29 mouse cellular contexts compared by ENCODE assay signal in the genomic region with DNA sequence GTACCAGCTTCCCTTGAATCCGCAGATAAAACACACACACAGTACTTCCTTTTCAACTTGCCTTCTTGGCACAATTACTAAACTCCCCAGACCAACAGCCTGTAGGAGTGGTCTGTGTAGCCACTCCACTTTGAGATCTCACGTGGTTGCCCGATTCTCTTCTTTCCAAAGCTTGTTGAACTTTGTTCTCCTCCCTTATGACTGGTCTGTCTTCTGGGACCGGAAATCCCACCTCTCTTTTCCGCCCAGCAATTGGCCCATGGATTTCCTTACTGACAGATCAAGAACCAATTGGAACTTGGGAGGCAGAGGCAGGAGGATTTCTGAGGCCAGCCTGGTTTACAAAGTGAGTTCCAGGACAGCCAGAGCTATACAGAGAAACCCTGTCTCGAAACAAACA. TPM values are rescaled to one million over a fixed set of nuclear protein-coding genes. Genes with fewer than 3 reads are reported as not detected.
DNase-seq lines count a peak whose midpoint lies in the region; ATAC-seq and TF ChIP-seq lines count a peak whose summit lies in the region.
"Had no signal": no experiment of that assay in that cellular context is flagged by ENCODE, and none has a peak within 500 bp of the region (broad histone marks: within the 10 kb centered on the region; RNA-seq: fewer than 3 reads in every experiment).

No protein-coding gene starts in this region.

- no peaks in the 10 kb centered on the region for H3K36me3 ChIP-seq in kidney, embryonic 16.5 days (ENCODE audit: insufficient read depth, low read length)
- H3K36me3 ChIP-seq in testis, adult 2 months (ENCODE audit: control insufficient read depth, insufficient read depth, low read length): no peaks in the 10 kb centered on the region
- H3K36me3 ChIP-seq: embryonic facial prominence, embryonic 13.5 days; forebrain, embryonic 12.5 days; heart, embryonic 10.5 days; hindbrain, embryonic 15.5 days; limb, embryonic 12.5 days; liver, embryonic 13.5 days; neural tube, embryonic 12.5 days had no signal

- no peak for TF ChIP-seq CTCF in testis, adult 2 months (IDR thresholded peaks at IDR 0.05; ENCODE audit: control insufficient read depth, insufficient read depth, insufficient replicate concordance, low read depth, low read length)

- TF ChIP-seq POLR2A in testis, adult 2 months (IDR thresholded peaks at IDR 0.05; ENCODE audit: control insufficient read depth, low read depth, low read length): no peak

- no peak overlapping the region for H3K27ac ChIP-seq in kidney, embryonic 16.5 days (ENCODE audit: low read length)
- H3K27ac ChIP-seq in testis, adult 2 months (ENCODE audit: control insufficient read depth, insufficient read depth, low read depth, low read length): no peak overlapping the region
- H3K27ac ChIP-seq: embryonic facial prominence, embryonic 13.5 days; forebrain, embryonic 12.5 days; gastrocnemius, adult 2 months; heart, embryonic 10.5 days; hindbrain, embryonic 15.5 days; layer of hippocampus, adult 2 months; limb, embryonic 12.5 days; liver, embryonic 13.5 days; neural tube, embryonic 12.5 days had no signal

- H3K9me3 ChIP-seq in kidney, embryonic 16.5 days (ENCODE audit: low read length): no peaks in the 10 kb centered on the region
- H3K9me3 ChIP-seq: embryonic facial prominence, embryonic 13.5 days; forebrain, embryonic 12.5 days; heart, embryonic 10.5 days; hindbrain, embryonic 15.5 days; limb, embryonic 12.5 days; liver, embryonic 13.5 days; megakaryocyte, embryonic 14.5 days; neural tube, embryonic 12.5 days had no signal

- peak; percentile 21 for DNase-seq in kidney, adult 18-20 months
- no peak for DNase-seq in testis, postnatal 10 days (ENCODE audit: low spot score)
- no peak for DNase-seq in right cerebral cortex, postnatal 14 days
- no peak for DNase-seq in cerebellum, adult 11 months
- no peak for DNase-seq in Muller cell, postnatal 12 days (ENCODE audit: inconsistent ontology term)
- DNase-seq: adrenal gland, adult 2 months; cerebellum, adult 11-12 months; cerebellum, postnatal 14 days; gastrocnemius, adult 2 months; layer of hippocampus, postnatal 36 days; liver, embryonic 13.5 days; lung, adult 2 months; lung, postnatal 14 days; midbrain, embryonic 14.5 days; retina, postnatal 1 day; thymus, adult 18-20 months; thymus, postnatal 36 days had no signal

- H3K4me2 ChIP-seq in kidney, embryonic 16.5 days (replicated peaks; ENCODE audit: low read depth, low read length): no peak overlapping the region
- H3K4me2 ChIP-seq: embryonic facial prominence, embryonic 13.5 days; forebrain, embryonic 12.5 days; hindbrain, embryonic 15.5 days; limb, embryonic 12.5 days; liver, embryonic 13.5 days; neural tube, embryonic 12.5 days had no signal

- no peak overlapping the region for H3K4me3 ChIP-seq in kidney, embryonic 16.5 days (ENCODE audit: low read length)
- H3K4me3 ChIP-seq in testis, adult 2 months (ENCODE audit: control insufficient read depth, low read depth, low read length): peak overlapping the region; percentile 38; the same call in 1 of the 2 replicates
- H3K4me3 ChIP-seq: embryonic facial prominence, embryonic 13.5 days; erythroblast, embryonic 14.5 days; forebrain, embryonic 12.5 days; gastrocnemius, adult 2 months; heart, embryonic 10.5 days; hindbrain, embryonic 15.5 days; layer of hippocampus, adult 2 months; limb, embryonic 12.5 days; liver, embryonic 13.5 days; megakaryocyte, embryonic 14.5 days; neural tube, embryonic 12.5 days had no signal

- 88% methylated on average over 6 of the region's 6 CpGs for WGBS in kidney, embryonic 16.5 days

- no peaks in the 10 kb centered on the region for H3K27me3 ChIP-seq in kidney, embryonic 16.5 days (ENCODE audit: insufficient read depth, low read length)
- no peaks in the 10 kb centered on the region for H3K27me3 ChIP-seq in testis, adult 2 months (ENCODE audit: control insufficient read depth, insufficient read depth, low read length)
- H3K27me3 ChIP-seq: embryonic facial prominence, embryonic 13.5 days; forebrain, embryonic 12.5 days; hindbrain, embryonic 15.5 days; limb, embryonic 12.5 days; megakaryocyte, embryonic 14.5 days; neural tube, embryonic 12.5 days had no signal

- no peaks in the 10 kb centered on the region for H3K4me1 ChIP-seq in kidney, embryonic 16.5 days (ENCODE audit: insufficient read depth, low read length)
- peaks cover 2% of the 10 kb centered on the region; the same call in 1 of the 2 replicates for H3K4me1 ChIP-seq in testis, adult 2 months (ENCODE audit: control insufficient read depth, insufficient read depth, low read length)
- H3K4me1 ChIP-seq: embryonic facial prominence, embryonic 13.5 days; forebrain, embryonic 12.5 days; heart, embryonic 10.5 days; hindbrain, embryonic 15.5 days; limb, embryonic 12.5 days; liver, embryonic 13.5 days; megakaryocyte, embryonic 14.5 days; neural tube, embryonic 12.5 days had no signal

- no peak overlapping the region for H3K9ac ChIP-seq in kidney, embryonic 16.5 days (replicated peaks; ENCODE audit: low read length)
- H3K9ac ChIP-seq: embryonic facial prominence, embryonic 13.5 days; forebrain, embryonic 12.5 days; hindbrain, embryonic 15.5 days; limb, embryonic 12.5 days; liver, embryonic 13.5 days; neural tube, embryonic 12.5 days had no signal

- ATAC-seq in kidney, embryonic 16.5 days (ENCODE audit: low FRiP score, low TSS enrichment): no peak
- peak; percentile 50 for ATAC-seq in common myeloid progenitor, adult 5-6 weeks (replicated peaks; ENCODE audit: low read depth, poor library complexity, severe bottlenecking)

RNA-seq across cellular contexts. Expression of a gene that starts 13.0 kb away (rescaled TPM):
- 324 and 325 TPM in 2 replicates for polyA plus RNA-seq in kidney, embryonic 16.5 days (2015; fragmentation: Nextera tagmentation; extraction: Ambion mirVana)
- 135 and 157 TPM in 2 replicates for polyA plus RNA-seq in testis, adult 2 months (2012; rRNA removed)
- total RNA-seq in common myeloid progenitor, adult 5-6 weeks (2017): 522 and 606 TPM in 2 replicates

RNA-seq across cellular contexts. Expression of a gene that starts 49.3 kb away (rescaled TPM):
- polyA plus RNA-seq in kidney, embryonic 16.5 days (2015; fragmentation: Nextera tagmentation; extraction: Ambion mirVana): 32.1 and 32.2 TPM in 2 replicates
- polyA plus RNA-seq in testis, adult 2 months (2012; rRNA removed): 47.3 and 48.7 TPM in 2 replicates
- 50.5 and 53.8 TPM in 2 replicates for total RNA-seq in common myeloid progenitor, adult 5-6 weeks (2017)
